ENCODE assay signal across 11 mouse cellular contexts in genomic region chr11:79636481-79636880, GRCm38 (mm10).
"Had no signal": no experiment of that assay in that cellular context is flagged by ENCODE, and none has a peak within 500 bp of the region (broad histone marks: within the 10 kb centered on the region; RNA-seq: fewer than 3 reads in every experiment).

No protein-coding gene starts in this region.

- H3K9ac ChIP-seq: liver, embryonic 13.5 days had no signal

- H3K27ac ChIP-seq: liver, embryonic 13.5 days had no signal

- H3K4me2 ChIP-seq: liver, embryonic 13.5 days had no signal

- H3K27me3 ChIP-seq: liver, embryonic 13.5 days had no signal

- DNase-seq: kidney, adult 11 months; kidney, adult 9 months; kidney, postnatal 14 days; kidney, postnatal 4 days; liver, embryonic 13.5 days; lung, adult 2 months; lung, postnatal 14 days; lung, postnatal 4 days; thymus, adult 18-20 months; thymus, postnatal 36 days had no signal

- H3K9me3 ChIP-seq: liver, embryonic 13.5 days had no signal

- H3K36me3 ChIP-seq: liver, embryonic 13.5 days had no signal

- ATAC-seq: midbrain, embryonic 16.5 days had no signal

- H3K4me3 ChIP-seq: liver, embryonic 13.5 days had no signal
